Mouse (Mus musculus): ENCODE data around the gene Ces1a. TPM values are rescaled to one million over a fixed set of nuclear protein-coding genes. Genes with fewer than 3 reads are reported as not detected.

Ces1a gene
- total RNA-seq, 1 experiment from 2014 or later: not detected

GRCm38 (mm10) chr8:93010286-93010685 lies 37.7 kb downstream of the Ces1a start:
- ATAC-seq (replicated peaks; ENCODE audit: low read depth, poor library complexity, severe bottlenecking): peak; percentile 70

- ATAC-seq (replicated peaks; ENCODE audit: low read depth, poor library complexity, severe bottlenecking): peak; percentile 93
Observed at GRCm38 (mm10) chr8:92998600-92998999, 49.4 kb downstream of the Ces1a start.

DNA sequence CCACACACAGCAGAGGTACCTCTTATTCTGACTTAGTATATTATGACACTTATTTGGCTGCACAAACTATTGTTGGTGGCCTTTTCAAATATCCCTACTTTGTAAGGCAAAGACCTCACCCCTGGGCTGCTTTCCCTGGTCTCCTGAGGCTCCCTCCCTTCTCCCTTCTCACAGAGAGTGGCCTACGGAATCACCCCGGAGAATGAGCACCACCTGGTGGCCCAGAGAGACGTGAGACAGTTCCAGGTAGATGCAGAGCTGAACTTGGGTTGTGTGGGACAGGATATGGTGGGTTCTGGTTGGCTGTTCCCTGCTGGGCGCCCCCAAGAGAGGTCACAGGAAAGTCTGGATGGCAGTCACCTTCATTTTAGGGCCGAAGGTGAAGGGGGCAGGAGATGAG lies 51.2 kb downstream of the Ces1a start:
- ATAC-seq (replicated peaks; ENCODE audit: low read depth, poor library complexity, severe bottlenecking): peak; percentile 76

DNA sequence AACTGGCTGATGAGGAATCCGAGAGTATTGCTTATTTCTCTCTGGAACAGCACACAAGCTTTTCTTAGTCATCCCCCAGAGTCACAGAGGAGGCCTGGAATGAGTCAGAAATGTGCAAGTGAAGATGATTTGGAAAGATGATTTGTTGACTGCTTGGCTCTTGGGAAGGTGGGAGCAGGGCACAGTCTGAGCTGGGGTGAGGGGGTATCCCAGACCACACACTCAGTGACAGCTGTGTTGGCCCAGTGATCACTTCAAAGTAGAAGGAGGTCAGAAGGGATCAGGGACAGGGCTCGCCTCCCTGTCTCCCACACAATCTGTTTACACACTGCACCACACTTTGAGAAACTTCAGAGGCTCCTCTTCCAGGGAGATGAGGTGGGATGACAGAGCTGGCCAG lies 63.6 kb downstream of the Ces1a start:
- no peak for ATAC-seq (replicated peaks; ENCODE audit: low read depth, poor library complexity, severe bottlenecking)

DNA sequence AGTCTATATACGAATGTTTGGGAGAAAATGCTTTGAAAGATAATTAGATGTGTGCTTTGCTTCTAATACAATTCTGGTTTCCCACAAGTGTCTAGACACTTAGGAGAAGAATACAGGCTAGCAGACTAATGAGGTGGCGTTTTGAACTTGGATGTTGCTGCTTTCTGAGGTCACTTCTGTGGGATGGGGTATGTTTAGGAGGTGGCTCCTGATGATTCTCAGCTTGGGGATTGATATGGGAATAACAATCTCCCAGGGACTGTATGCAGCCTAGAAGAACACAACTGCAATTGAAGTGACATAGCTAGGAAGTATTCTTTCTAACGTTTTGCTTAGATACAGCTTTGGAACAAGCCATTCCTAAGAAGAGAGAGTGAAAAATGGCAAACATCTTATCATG lies 65.5 kb downstream of the Ces1a start:
- ATAC-seq (replicated peaks; ENCODE audit: low read depth, poor library complexity, severe bottlenecking): no peak

- ATAC-seq (replicated peaks; ENCODE audit: low read depth, poor library complexity, severe bottlenecking): no peak
Observed at GRCm38 (mm10) chr8:92976656-92977055, 71.3 kb downstream of the Ces1a start.

DNA sequence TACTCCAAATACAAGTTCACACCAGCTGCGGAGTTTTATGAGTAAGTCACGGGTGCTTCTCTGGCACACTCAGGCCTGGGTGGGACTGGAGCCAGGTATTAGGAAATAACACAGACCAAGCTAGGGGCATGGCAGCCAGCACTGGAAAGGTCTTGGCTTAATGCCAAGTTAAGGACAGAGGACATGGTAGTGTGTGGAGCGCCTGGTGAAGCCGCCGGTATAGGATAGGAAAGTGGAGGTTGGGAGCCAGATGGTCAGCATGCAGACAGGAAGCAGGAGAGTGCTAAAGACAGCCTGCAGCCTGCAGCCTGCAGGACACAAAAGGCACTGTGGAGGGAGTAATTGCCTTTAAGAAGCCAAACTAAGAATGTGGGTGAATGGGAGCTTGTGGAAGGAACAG lies 75.0 kb downstream of the Ces1a start:
- no peak for ATAC-seq (replicated peaks; ENCODE audit: low read depth, poor library complexity, severe bottlenecking)

Other genes with a start within 250 kb of the Ces1a start
- gene Mmp2, start 220.9 kb downstream of the Ces1a start, total RNA-seq (2017): 2.3 and 4.9 TPM in 2 replicates
- gene Lpcat2, start 192.9 kb downstream of the Ces1a start, total RNA-seq (2017): 15.2 and 16.8 TPM in 2 replicates
- 1.4 and 1.9 TPM in 2 replicates for gene Capns2, start 146.8 kb downstream of the Ces1a start, total RNA-seq (2017)
- gene Slc6a2, start 88.1 kb downstream of the Ces1a start, total RNA-seq (2017): not detected in 2 replicates
- not detected in 2 replicates for gene Ces1b, start 31.8 kb upstream of the Ces1a start, total RNA-seq (2017)
- gene Ces1c, start 83.1 kb upstream of the Ces1a start, total RNA-seq (2017): not detected in 2 replicates
- gene Ces1d, start 149.6 kb upstream of the Ces1a start, total RNA-seq (2017): not detected in 2 replicates
- gene Ces1e, start 181.4 kb upstream of the Ces1a start, total RNA-seq (2017): not detected in 2 replicates
- gene Ces1f, start 231.6 kb upstream of the Ces1a start, total RNA-seq (2017): not detected in 2 replicates